Mouse (Mus musculus) hindbrain, embryonic 16.5 days (tissue): Measurements from ENCODE around the gene Vill. TPM values are rescaled to one million over a fixed set of nuclear protein-coding genes. Genes with fewer than 3 reads are reported as not detected.
A peak's percentile ranks its signal among the peaks of the same experiment; 100 is the strongest.

ENCODE experiments used
- ATAC-seq: fragments of 200-750 bp; cut with Nextera tagmentation; 2 replicates; pipeline ENCODE4 v1.8.0; 2017; ENCODE audit warnings: moderate TSS enrichment, moderate library complexity
- H3K27ac ChIP-seq: fragments of 300-500 bp; sonication (generic); 2 replicates; pipeline ENCODE4 v1.5.1; 2014; ENCODE audit warnings: low read depth, mild to moderate bottlenecking, control low read depth, low read length, moderate library complexity
- H3K27me3 ChIP-seq: fragments of 300-500 bp; sonication (generic); replicated peaks from 2 replicates; pipeline ENCODE4 v1.6.1; 2014; ENCODE audit warnings: low read length; ENCODE audit not compliant: control insufficient read depth, insufficient read depth
- H3K36me3 ChIP-seq: fragments of 300-500 bp; sonication (generic); 2 replicates; pipeline ENCODE4 v1.6.1; 2014; ENCODE audit warnings: mild to moderate bottlenecking, low read length, moderate library complexity, mixed read lengths; ENCODE audit not compliant: control insufficient read depth, insufficient read depth
- H3K4me1 ChIP-seq: fragments of 300-500 bp; sonication (generic); 2 replicates; pipeline ENCODE4 v1.6.1; 2014; ENCODE audit warnings: low read depth, low read length; ENCODE audit not compliant: control insufficient read depth, insufficient read depth
- H3K4me2 ChIP-seq: fragments of 300-500 bp; sonication (generic); 2 replicates; pipeline ENCODE4 v1.6.1; 2014; ENCODE audit warnings: mild to moderate bottlenecking, low read length, control low read depth, moderate library complexity
- H3K4me3 ChIP-seq: fragments of 300-500 bp; sonication (generic); 2 replicates; pipeline ENCODE4 v1.5.1; 2014; ENCODE audit warnings: mild to moderate bottlenecking, low read length, control low read depth, moderate library complexity
- H3K9ac ChIP-seq: fragments of 300-500 bp; sonication (generic); 2 replicates; pipeline ENCODE4 v1.6.1; 2014; ENCODE audit warnings: low read depth, mild to moderate bottlenecking, control low read depth, low read length, moderate library complexity
- H3K9me3 ChIP-seq: fragments of 300-500 bp; sonication (generic); 2 replicates; pipeline ENCODE4 v1.6.1; 2014; ENCODE audit warnings: mild to moderate bottlenecking, low read length, moderate library complexity; ENCODE audit not compliant: control insufficient read depth
- WGBS: fragments of 180-500 bp; shearing (Covaris S2); extraction: QIAGEN DNeasy Blood & Tissue Kit; methylation state at CpG from one replicate; pipeline ENCODE4 v1.1.7; 2014; 5-methylcytosine and 5-hydroxymethylcytosine counted together
- polyA plus RNA-seq: library from polyadenylated mRNA; unstranded; fragments of >200 nt; fragmentation: Nextera tagmentation; extraction: Ambion mirVana; gene quantifications from 2 replicates; pipeline ENCODE4 v1.2.1, GENCODE M21; 2015

Gene Vill
- polyA plus RNA-seq, 1 experiment from 2014 or later: 5.0 TPM

DNA sequence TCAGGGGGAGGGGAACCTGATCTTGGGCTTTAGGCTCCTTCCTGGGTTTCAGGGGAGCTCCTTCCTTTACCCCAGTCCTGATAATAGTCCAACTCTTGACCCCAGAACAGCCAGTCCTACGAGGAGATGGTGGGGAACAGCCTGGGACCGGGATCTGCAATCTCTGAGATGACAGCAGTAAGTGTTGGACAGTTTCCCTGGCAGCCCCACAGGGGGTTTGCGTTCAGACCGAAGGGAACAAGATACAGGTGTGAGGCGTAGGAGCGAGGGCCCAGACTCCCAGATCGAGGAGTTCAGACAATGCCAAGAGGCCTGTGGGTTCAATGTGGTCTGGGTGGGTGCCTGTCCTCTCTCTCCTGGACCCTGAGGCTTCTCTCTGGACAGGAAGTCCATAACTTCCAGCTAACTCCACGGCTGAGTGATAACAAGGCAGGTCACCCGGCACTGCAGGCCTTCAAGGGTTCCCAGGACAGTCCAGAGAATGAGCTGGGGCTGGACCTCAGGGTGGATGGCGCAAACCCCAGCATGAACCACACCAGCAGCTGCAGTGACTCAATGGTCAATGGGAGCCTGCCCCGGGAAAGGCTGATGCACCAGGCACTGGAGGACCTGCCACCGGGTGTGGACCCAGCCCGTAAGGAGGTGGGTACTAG is 17.7 kb downstream of the Vill start:
- WGBS: 84% methylated on average over 13 of the region's 13 CpGs
- Histone ChIP-seq H3K9ac (no peak overlapping the region), H3K4me3 (no peak overlapping the region), H3K36me3 (peaks cover 18% of the 10 kb centered on the region; the same call in 1 of the 2 replicates), H3K27ac (no peak overlapping the region), H3K4me2 (no peak overlapping the region), H3K9me3 (no peaks in the 10 kb centered on the region), H3K4me1 (no peaks in the 10 kb centered on the region), H3K27me3 (no peaks in the 10 kb centered on the region)
- no peak for ATAC-seq

- Histone ChIP-seq H3K9me3 (no peaks in the 10 kb centered on the region), H3K36me3 (peaks cover 18% of the 10 kb centered on the region; the same call in 1 of the 2 replicates), H3K27ac (no peak overlapping the region), H3K4me2 (no peak overlapping the region), H3K4me3 (no peak overlapping the region), H3K4me1 (no peaks in the 10 kb centered on the region), H3K27me3 (no peaks in the 10 kb centered on the region), H3K9ac (no peak overlapping the region)
- ATAC-seq: no peak
- WGBS: 88% methylated on average over 9 of the region's 9 CpGs
Measured at GRCm38 (mm10) chr9:119071786-119072185, 19.2 kb downstream of the Vill start.

DNA sequence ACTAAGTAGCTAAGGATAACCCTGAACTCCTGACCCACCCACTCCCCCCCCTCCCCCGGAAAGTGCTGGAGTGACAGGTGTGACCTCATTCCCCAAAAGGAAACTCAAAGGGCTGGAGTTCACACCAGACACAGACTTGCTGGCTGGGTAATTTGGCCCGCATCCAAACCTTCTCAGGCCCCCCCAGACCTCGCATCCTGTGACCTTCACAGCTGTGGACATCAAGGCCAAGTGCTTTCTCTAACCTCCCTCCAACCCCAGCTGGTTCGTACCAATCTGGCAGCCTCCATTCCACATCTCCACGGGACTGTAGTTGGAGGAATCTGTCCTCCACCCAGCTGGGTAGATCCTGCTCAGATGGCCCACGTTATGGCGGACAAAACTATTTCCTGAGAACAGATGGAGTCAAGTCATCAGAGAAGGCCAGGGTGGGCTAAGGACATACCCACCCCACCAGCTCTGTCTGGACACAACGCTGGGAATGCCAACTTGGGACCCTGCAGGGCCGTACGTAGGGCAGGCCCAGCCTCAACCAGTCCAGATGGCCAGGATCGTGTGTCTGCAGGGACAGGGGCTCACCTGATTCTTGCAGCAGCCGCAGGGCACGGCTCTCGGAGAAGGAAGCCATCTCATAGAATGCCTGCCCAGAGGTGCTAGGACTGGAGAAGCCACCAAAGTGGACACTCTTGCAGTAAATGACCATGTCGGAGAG is 20.8 kb downstream of the Vill start:
- Histone ChIP-seq H3K4me1 (no peaks in the 10 kb centered on the region), H3K4me3 (no peak overlapping the region), H3K36me3 (peaks cover 18% of the 10 kb centered on the region; the same call in 1 of the 2 replicates), H3K27me3 (no peaks in the 10 kb centered on the region), H3K27ac (no peak overlapping the region), H3K9me3 (no peaks in the 10 kb centered on the region), H3K4me2 (no peak overlapping the region), H3K9ac (no peak overlapping the region)
- WGBS: 81% methylated on average over 15 of the region's 15 CpGs
- peak; percentile 38; the same call in 1 of the 2 replicates for ATAC-seq

DNA sequence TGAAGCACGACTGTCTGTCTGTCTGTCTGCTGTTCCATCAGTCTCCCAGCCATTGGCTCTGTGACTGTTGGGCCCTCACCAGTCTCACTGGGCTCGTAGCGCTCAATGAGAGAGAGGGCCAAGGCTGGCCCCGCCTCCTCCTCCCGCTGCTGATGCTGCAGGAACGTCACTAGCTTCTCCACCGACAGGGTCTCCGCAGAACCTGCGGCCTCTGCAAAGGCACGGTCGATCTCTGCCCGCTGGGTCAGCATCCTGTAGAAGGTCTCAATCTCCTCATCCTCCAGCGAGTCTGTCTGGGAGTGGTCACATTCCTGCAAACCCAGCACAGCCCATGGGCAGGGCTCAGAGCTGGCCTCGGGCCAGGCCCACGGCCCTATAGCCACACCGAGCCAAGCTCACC is 23.1 kb downstream of the Vill start:
- no peak for ATAC-seq
- Histone ChIP-seq H3K4me1 (no peaks in the 10 kb centered on the region), H3K36me3 (peaks cover 22% of the 10 kb centered on the region), H3K9me3 (no peaks in the 10 kb centered on the region), H3K27ac (no peak overlapping the region), H3K4me3 (no peak overlapping the region), H3K27me3 (no peaks in the 10 kb centered on the region), H3K4me2 (no peak overlapping the region), H3K9ac (no peak overlapping the region)
- WGBS: 64% methylated on average over 16 of the region's 16 CpGs

DNA sequence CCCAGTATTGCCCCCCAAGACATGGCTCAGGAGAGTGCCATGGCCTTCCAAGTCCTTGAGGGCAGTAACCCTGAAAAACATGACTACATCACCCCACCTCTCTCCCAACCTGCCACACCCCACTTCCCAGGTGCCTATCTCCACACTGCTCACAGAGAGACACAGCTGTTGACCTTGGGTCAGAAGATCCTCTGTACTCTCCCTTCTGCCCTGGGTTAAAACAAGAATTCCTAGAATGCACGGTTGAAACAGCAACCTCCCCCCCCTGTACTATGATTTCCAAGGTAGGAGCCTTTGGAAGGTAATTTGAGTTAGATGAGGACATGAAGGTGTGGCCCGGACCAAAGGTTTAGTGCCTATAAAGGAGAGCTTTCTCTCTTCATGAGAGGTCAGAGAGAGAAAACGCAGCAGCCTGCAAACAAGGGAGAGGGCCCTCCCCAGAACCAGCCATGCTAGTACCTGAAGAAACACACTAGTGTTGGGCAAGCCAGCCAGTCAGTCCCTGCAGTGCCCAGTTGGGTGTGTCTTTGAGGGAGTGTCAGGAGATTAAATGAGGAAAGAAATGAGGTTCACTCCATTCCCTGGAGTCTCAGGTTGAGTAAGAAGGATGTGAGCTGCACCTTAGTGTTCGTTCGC is 27.6 kb downstream of the Vill start:
- no peak overlapping the region for H3K4me3 ChIP-seq
- 81% methylated on average over 5 of the region's 5 CpGs for WGBS

GRCm38 (mm10) chr9:119082039-119082438 is 29.5 kb downstream of the Vill start:
- H3K9ac ChIP-seq: no peak overlapping the region
- WGBS: 3% methylated on average over 8 of the region's 8 CpGs

More for the DNA sequence above, 27.6 kb downstream of the Vill start:
- Histone ChIP-seq H3K4me1 (peaks cover 8% of the 10 kb centered on the region; the same call in 1 of the 2 replicates), H3K36me3 (peaks cover 6% of the 10 kb centered on the region; the same call in 1 of the 2 replicates), H3K4me2 (no peak overlapping the region), H3K27me3 (no peaks in the 10 kb centered on the region), H3K9ac (no peak overlapping the region), H3K9me3 (no peaks in the 10 kb centered on the region), H3K27ac (no peak overlapping the region)
- ATAC-seq: no peak

DNA sequence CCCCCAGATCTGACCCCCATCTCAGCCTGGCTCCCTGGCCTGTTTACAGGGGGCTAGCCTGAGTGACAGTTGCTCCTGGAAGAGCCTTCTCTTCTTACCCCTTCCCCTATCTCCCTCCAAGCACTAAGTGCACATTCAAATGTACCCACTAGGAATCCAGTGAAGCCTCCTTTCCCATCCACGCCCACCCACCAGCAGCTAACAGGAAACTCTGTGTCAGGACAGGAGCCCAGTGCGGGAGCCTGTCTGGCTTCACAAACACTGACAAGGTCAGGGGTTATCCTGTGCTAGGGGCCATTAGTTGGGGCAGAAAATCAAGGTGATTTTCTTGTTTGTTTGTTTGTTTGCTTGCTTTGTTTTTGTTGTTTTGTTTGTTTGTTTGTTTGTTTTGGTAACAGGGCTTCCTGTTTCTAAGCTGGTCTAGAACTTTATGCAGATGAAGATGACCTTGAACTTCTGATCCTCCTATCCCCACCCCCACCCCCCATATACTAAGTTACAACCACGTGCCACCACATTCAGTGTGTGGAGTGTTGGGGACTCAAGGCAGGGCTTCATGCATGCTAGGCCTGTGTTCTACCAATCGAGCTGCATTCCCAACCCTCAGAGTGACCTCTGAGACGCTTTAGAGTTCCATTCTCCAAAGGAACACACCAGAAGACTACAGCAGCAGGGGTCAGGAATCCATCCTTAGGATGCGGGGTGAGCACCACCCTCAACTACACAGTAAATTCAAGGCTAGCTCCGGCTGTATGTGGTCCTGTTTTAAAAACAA is 30.3 kb downstream of the Vill start:
- Histone ChIP-seq H3K9ac (no peak overlapping the region), H3K36me3 (peaks cover 5% of the 10 kb centered on the region; the same call in 1 of the 2 replicates), H3K9me3 (no peaks in the 10 kb centered on the region), H3K4me3 (no peak overlapping the region), H3K4me1 (peaks cover 13% of the 10 kb centered on the region), H3K4me2 (no peak overlapping the region), H3K27me3 (no peaks in the 10 kb centered on the region), H3K27ac (no peak overlapping the region)
- 74% methylated on average over 7 of the region's 7 CpGs for WGBS
- no peak for ATAC-seq

More at GRCm38 (mm10) chr9:119082039-119082438, 29.5 kb downstream of the Vill start:
- Histone ChIP-seq H3K4me2 (no peak overlapping the region), H3K27me3 (no peaks in the 10 kb centered on the region), H3K4me1 (peaks cover 10% of the 10 kb centered on the region; the same call in 1 of the 2 replicates), H3K27ac (no peak overlapping the region; the same call in 1 of the 2 replicates), H3K4me3 (no peak overlapping the region), H3K36me3 (peaks cover 5% of the 10 kb centered on the region; the same call in 1 of the 2 replicates), H3K9me3 (no peaks in the 10 kb centered on the region)
- ATAC-seq: peak; percentile 57

DNA sequence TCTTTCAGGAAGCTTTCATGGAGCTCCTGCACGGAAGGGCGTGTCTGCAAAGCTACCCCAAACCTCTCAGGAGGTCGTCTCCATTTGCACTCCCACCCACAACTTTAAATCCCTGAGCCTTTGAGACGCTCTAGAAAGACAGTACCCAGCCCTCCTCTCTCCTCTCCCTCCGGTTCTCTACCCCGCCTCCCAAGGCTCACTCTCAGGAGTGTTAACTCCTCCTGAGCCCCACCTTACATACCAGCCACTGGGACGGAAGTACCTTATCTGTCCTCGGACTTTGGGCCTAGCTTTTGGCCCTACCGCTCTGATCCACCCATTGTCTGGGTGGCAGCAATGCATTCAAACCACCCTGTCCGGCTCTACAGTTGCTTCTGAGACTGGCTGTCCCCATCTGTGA is 31.4 kb downstream of the Vill start:
- no peak overlapping the region for H3K27ac ChIP-seq
- no peaks in the 10 kb centered on the region for H3K27me3 ChIP-seq
- no peak overlapping the region for H3K9ac ChIP-seq
- no peak for ATAC-seq
- 92% methylated on average over 10 of the region's 10 CpGs for WGBS
- H3K4me2 ChIP-seq: no peak overlapping the region
- H3K4me3 ChIP-seq: no peak overlapping the region
- H3K4me1 ChIP-seq: peaks cover 21% of the 10 kb centered on the region
- no peaks in the 10 kb centered on the region for H3K9me3 ChIP-seq
- peaks cover 5% of the 10 kb centered on the region; the same call in 1 of the 2 replicates for H3K36me3 ChIP-seq
